Mouse (Mus musculus) 416B (cell line): ENCODE data around the gene Dnah14.

Experiments
- DNase-seq: peaks from one replicate; pipeline ENCODE4 v3.0.0; 2011; ENCODE audit warnings: low read depth

The Dnah14 gene

DNA sequence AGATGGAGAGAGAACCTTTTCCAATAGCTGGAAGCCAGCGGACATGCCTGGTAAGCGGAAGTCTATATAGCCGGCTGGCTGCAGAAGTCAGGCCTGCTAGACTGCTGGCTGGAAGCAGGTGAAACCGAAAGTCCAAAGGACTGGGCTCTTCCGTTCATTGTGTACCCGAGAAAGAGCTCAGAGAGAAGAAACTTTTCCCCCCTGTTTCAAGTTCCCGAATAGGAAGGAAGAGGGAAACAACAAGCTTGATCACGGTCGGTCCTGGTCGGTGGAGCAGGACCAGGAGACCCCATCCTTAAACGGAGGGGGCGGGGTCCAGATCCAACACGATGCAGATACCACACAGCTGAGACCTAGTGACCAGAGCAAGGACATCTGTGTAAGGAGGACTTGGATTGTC is 276.1 kb downstream of the Dnah14 start:
- DNase-seq, result no peak

DNA sequence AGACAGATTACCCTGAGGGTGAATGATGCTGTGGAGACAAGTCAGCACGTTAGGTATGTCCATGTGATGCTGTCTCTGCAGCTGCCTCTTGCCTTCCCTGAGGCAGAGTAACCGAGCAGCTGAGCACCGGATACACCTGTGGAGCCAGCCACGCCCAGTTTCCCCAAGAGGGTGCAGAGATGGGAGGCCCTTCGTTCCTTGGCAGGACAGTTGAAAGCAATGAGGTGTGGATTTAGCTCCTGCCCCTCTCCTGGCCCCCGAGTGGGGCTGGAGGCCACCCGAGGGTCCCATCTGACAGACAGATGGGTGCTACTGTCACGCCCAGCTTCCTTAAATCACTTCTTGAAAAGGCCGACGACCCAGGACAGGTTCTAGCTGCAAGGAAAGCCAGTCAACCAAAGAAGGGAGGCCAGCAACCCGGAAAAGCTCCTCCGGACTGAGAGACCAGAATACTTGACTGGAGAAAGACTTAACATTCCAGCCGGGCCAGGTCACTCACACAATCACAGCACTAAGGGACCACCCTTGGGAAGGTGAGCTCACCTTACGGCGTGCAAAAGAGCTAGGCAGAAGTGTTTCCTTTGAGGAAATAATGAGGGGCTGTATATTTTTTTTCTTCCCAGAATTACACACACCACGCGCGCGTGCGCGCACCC is 276.9 kb downstream of the Dnah14 start:
- DNase-seq, result no peak

DNA sequence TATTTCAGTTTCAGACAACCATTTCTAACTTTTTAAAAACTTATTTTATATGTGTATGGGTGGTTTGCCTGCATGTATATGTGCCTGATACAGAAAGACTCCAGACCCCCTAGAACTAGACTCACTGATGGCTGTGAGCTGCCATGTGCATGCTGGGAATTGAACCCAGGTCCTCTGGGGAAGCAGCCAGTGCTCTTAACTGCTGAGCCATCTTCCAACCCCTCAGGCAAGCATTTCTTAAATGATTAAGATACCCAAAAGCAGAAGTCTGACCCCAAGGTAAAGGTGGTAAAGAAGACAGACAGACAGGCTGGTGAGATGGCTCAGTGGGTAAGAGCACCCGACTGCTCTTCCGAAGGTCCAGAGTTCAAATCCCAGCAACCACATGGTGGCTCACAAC is 278.5 kb downstream of the Dnah14 start:
- no peak for DNase-seq

DNA sequence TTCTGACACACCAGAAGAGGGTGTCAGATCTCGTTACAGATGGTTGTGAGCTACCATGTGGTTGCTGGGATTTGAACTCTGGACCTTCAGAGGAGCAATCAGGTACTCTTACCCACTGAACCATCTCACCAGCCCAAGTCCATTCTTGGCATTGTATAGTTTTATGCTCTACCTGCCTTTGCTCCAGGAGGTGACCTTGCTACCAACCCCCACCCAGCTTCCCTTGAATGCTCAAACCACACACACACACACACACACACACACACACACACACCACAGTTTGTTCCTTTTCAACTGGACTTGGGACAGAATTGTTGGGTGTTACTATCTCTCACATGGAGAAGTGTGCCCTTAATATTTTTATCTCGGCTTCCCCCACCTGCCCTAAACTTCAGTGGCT is 280.0 kb downstream of the Dnah14 start:
- DNase-seq, result no peak

DNA sequence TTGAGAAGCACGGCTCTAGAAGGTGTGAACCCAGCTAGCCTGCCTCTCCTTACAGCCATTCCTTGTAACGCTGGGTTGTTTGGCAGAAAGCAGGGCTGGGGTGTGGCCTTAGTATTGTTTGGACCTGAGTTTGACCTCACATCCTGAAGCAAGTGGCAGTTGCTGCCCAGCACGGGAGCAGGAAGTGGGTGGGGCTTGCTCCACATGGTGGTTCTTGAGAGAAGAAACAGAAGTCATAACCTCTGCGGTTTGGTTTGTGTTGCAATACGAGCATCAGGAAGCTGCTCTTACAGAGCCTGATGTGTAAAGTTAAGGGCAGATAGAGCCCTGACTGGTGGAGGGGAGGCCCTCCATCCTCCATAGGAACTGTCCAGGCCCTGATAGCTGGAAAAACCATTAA is 284.3 kb downstream of the Dnah14 start:
- DNase-seq, result peak; percentile 100

DNA sequence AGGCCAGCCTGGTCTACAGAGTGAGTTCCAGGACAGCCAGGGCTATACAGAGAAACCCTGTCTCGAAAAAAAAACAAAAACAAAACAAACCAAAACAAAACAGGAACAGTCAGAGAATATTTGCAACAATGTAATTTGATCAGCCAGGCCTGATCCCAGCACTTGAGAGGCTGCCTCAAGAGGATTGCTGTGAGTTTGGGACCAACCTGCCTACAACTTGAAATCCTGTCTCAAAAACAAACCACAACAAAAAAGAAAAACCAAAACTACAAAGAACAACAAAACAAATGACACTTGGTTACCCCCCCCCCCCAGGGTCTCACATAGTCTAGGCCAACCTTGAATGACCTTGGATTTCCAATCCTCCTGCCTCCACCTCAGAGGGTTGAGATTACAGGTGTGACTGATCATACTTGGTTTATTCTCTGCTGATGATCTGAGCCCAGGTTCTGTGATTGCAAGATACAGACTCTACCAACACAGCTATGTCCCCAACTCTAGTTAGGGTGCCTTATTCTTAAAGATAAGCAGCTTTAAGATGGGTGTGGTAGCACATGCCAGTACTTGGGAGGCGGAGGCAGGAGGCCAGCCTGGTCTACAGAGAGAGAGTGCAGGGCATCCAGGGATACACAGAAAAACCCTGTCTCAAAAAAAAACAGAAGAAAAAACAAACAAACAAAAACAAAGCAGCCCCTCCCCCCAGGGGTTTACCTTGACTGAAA is 285.0 kb downstream of the Dnah14 start:
- peak; percentile 57 for DNase-seq

DNA sequence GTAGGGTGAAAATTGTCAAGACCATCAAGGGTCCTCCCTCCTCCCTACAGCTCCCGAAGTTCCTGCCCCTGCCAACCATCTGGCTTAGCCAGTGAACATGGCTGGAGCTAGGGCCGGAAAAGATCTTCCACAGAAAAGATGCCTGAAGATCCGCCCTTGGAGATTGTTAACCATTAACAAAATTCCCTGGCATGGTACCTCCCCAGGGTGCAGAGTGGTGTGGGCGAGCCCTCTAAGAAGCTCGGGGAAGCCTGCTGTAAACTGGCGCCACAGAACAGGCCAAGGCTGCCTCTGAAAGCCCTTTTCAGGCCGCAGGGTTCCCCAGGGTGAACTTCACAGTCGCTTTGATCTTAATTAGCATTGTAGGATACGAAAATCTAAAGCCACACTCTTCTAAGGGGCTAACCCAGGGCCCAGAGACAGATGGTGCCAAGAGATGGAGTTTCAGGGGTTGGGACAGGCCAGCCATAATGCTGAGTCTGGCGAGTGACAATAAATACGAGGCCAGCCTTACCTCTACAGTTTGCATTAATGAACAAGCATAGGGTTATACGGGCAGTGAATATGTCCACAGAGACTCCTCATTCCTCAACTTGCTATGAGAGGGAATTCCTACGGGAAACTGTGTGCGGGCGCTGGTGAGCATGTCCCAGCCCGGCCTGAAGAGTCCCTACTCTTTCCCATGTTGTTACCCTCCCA is 286.5 kb downstream of the Dnah14 start:
- DNase-seq, result no peak

DNA sequence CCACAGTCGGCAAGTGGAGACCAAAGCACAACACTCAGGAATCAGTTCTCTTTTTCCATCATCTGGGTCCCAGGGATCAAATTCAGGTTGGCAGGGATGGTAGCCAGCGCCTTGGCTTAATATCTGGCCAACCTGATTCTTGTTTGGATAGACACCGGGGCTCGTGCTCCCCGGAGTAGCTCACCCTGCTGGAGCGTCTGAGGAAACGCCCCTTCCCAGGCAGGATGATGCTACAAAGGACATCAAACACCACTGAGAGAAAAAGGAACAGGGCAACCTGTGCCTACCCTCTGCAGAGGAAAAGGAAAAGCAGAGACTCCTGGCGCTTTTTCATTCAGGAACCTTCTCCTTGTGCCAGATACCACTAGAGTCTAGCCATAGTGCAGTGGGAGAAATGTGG is 287.1 kb downstream of the Dnah14 start:
- no peak for DNase-seq
